9 mouse cellular contexts compared by ENCODE assay signal in the genomic region with DNA sequence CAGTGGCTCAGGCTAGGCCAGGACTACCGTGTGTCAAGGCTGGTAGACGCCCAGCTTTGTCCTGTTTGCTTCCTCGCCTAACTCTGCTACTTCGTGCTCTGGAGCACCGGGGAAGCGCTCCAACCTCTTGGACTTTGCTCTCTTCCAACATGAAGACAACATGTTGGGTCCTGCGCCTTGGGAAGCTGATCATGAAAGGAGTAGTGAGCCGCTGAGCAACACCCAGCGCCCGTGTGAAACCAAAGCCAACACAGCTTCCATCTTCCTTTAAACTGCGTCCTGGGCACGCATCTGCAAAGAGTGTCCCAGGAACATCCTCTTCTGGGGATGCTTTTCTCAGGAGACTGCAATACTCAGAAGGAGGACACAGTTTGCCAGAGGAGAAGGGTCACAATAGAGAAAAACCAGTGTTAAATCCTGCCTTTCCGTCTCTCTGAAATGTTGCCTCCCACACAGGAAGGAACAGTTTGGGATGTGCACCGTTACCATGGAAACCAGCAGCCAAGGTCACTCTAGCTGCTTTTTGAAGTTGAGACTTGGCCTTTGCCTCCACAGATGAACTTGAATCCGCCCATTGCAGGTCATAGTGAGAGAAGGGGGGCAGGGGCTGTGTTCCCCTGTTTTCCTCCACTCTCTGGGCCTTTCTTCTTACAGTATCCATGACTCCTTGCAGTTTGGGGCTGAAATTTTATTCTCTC. TPM values are rescaled to one million over a fixed set of nuclear protein-coding genes. Genes with fewer than 3 reads are reported as not detected.
A peak's percentile ranks its signal among the peaks of the same experiment; 100 is the strongest.
DNase-seq lines count a peak whose midpoint lies in the region; ATAC-seq and TF ChIP-seq lines count a peak whose summit lies in the region.
"Had no signal": no experiment of that assay in that cellular context is flagged by ENCODE, and none has a peak within 500 bp of the region (broad histone marks: within the 10 kb centered on the region; RNA-seq: fewer than 3 reads in every experiment).

No protein-coding gene starts in this region.

- no peaks in the 10 kb centered on the region for H3K9me3 ChIP-seq in hindbrain, postnatal 0 days (ENCODE audit: low read length)
- H3K9me3 ChIP-seq in hindbrain, embryonic 14.5 days (ENCODE audit: control insufficient read depth, low read length), result no peaks in the 10 kb centered on the region
- H3K9me3 ChIP-seq in limb, embryonic 13.5 days, result no peaks in the 10 kb centered on the region

- H3K4me3 ChIP-seq in hindbrain, postnatal 0 days (ENCODE audit: low read length), result no peak overlapping the region
- no peak overlapping the region for H3K4me3 ChIP-seq in hindbrain, embryonic 14.5 days (replicated peaks; ENCODE audit: low read length)
- H3K4me3 ChIP-seq in limb, embryonic 13.5 days, result no peak overlapping the region
- H3K4me3 ChIP-seq: left cerebral cortex, adult 2 months had no signal

- H3K4me1 ChIP-seq in hindbrain, postnatal 0 days (ENCODE audit: insufficient read depth, low read length), result peaks cover 10% of the 10 kb centered on the region; the same call in 1 of the 2 replicates
- 0 out of 2 replicates have a peak, but pooled peaks cover 10% of the 10 kb centered on the region for H3K4me1 ChIP-seq in hindbrain, embryonic 14.5 days (replicated peaks; ENCODE audit: control insufficient read depth, insufficient read depth, low read length)
- H3K4me1 ChIP-seq in limb, embryonic 13.5 days, result peaks cover 52% of the 10 kb centered on the region

- H3K9ac ChIP-seq in hindbrain, postnatal 0 days (replicated peaks; ENCODE audit: low read length), result no peak overlapping the region
- no peak overlapping the region for H3K9ac ChIP-seq in hindbrain, embryonic 14.5 days
- no peak overlapping the region for H3K9ac ChIP-seq in limb, embryonic 13.5 days

- H3K4me2 ChIP-seq in hindbrain, postnatal 0 days (ENCODE audit: low read depth, low read length), result no peak overlapping the region
- no peak overlapping the region for H3K4me2 ChIP-seq in hindbrain, embryonic 14.5 days (replicated peaks)
- H3K4me2 ChIP-seq in limb, embryonic 13.5 days (replicated peaks), result no peak overlapping the region

- H3K27me3 ChIP-seq in hindbrain, postnatal 0 days (ENCODE audit: insufficient read depth, low read length), result no peaks in the 10 kb centered on the region
- H3K27me3 ChIP-seq in hindbrain, embryonic 14.5 days (ENCODE audit: control insufficient read depth, insufficient read depth, low read length), result no peaks in the 10 kb centered on the region
- no peaks in the 10 kb centered on the region for H3K27me3 ChIP-seq in limb, embryonic 13.5 days

- no peaks in the 10 kb centered on the region for H3K36me3 ChIP-seq in hindbrain, postnatal 0 days (ENCODE audit: insufficient read depth, low read length)
- H3K36me3 ChIP-seq in hindbrain, embryonic 14.5 days (replicated peaks; ENCODE audit: control insufficient read depth, insufficient read depth), result no peaks in the 10 kb centered on the region
- no peaks in the 10 kb centered on the region for H3K36me3 ChIP-seq in limb, embryonic 13.5 days

- no peak for TF ChIP-seq CTCF in hindbrain, postnatal 0 days (IDR thresholded peaks at IDR 0.05; ENCODE audit: low read depth)

- peak; percentile 36; the same call in 1 of the 2 replicates for ATAC-seq in hindbrain, postnatal 0 days
- ATAC-seq in hindbrain, embryonic 14.5 days (ENCODE audit: low FRiP score), result no peak
- no peak for ATAC-seq in limb, embryonic 13.5 days (ENCODE audit: low FRiP score, low read depth)
- ATAC-seq in megakaryocyte, adult 5-6 weeks (ENCODE audit: poor library complexity, severe bottlenecking), result no peak

- 86% methylated on average over 15 of the region's 15 CpGs for WGBS in hindbrain, postnatal 0 days
- WGBS in hindbrain, embryonic 14.5 days, result 87% methylated on average over 15 of the region's 15 CpGs
- 87% methylated on average over 15 of the region's 15 CpGs for WGBS in limb, embryonic 13.5 days

- peak; percentile 51 for DNase-seq in hindbrain, postnatal 0 days (ENCODE audit: low spot score)
- no peak for DNase-seq in hindbrain, embryonic 14.5 days (ENCODE audit: low spot score)
- peak; percentile 33 for DNase-seq in WW6 (ENCODE audit: low read depth, low spot score)
- DNase-seq in brain, adult 2 months (ENCODE audit: low read depth, low spot score), result peak; percentile 41
- no peak for DNase-seq in layer of hippocampus, adult 18-20 months (ENCODE audit: low spot score in 2 of 2)
- DNase-seq: thymus, postnatal 4 days had no signal

- H3K27ac ChIP-seq in hindbrain, postnatal 0 days, result peak overlapping the region; percentile 32; the same call in 1 of the 2 replicates
- no peak overlapping the region for H3K27ac ChIP-seq in hindbrain, embryonic 14.5 days
- H3K27ac ChIP-seq in limb, embryonic 13.5 days, result peak overlapping the region; percentile 6; the same call in 1 of the 2 replicates
- H3K27ac ChIP-seq: left cerebral cortex, adult 2 months had no signal

RNA-seq across cellular contexts. Expression of gene Kcne4, which starts 5.3 kb away (rescaled TPM):
- 0.79 and 2.0 TPM in 2 replicates for total RNA-seq in hindbrain, postnatal 0 days (2014; rRNA removed)
- 1.5 and 1.7 TPM in 2 replicates for polyA plus RNA-seq in hindbrain, postnatal 0 days (2015; fragmentation: Nextera tagmentation; extraction: Ambion mirVana)
- polyA plus RNA-seq in hindbrain, embryonic 14.5 days (2014; fragmentation: Nextera tagmentation; extraction: Ambion mirVana), result 1.1 and 1.7 TPM in 2 replicates
- 13.2 and 13.5 TPM in 2 replicates for polyA plus RNA-seq in limb, embryonic 13.5 days (2015; fragmentation: Nextera tagmentation; extraction: Ambion mirVana)
- not detected in 2 replicates for total RNA-seq in megakaryocyte, adult 5-6 weeks (2015)
- not detected in 2 replicates for total RNA-seq in megakaryocyte, adult 5-6 weeks (2017)
- under 1 TPM; 0.84 to 0.87 TPM for total RNA-seq in layer of hippocampus, adult 18-20 months (2021)

Comparison
In these comparisons a context has a peak if more than half of its experiments do, and no peak if none do; other contexts are left out.
1. DNase-seq: peak in hindbrain, postnatal 0 days (single experiment), WW6 (single experiment) and brain, adult 2 months (single experiment); none in hindbrain, embryonic 14.5 days (single experiment) and layer of hippocampus, adult 18-20 months (0 of 2).